Mouse (Mus musculus): ENCODE measurements around the gene Map3k21. TPM values are rescaled to one million over a fixed set of nuclear protein-coding genes. Genes with fewer than 3 reads are reported as not detected.

Map3k21 gene
- polyA plus RNA-seq, 1 experiment, result 0.24 TPM

DNA sequence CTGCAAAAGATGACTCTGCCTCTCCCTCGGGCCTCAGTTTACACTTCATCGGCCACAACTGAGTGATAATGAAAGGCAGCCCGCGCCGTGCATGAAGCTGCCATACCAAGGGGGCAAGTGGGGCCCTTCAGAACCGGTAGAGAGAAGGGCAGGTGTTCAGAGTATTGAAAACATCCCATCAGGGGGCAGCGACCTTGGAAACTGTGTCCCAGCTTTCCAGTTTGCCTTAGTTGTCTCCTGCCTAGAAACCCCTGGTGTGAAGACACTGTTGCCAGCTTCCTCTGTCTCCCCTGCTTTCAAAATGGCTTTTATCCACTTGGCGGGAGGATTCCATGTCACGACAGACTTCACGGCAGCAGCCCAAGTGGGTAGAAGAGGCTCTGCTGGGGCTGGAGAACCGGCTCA is 53.6 kb downstream of the Map3k21 start:
- Histone ChIP-seq H3K9ac (ENCODE audit: low read depth, poor library complexity, severe bottlenecking) (peak overlapping the region; percentile 31; the same call in 1 of the 2 replicates), H3K36me3 (ENCODE audit: control insufficient read depth, insufficient read depth, low read length, poor library complexity, severe bottlenecking) (no peaks in the 10 kb centered on the region), H3K4me3 (ENCODE audit: low read depth, low read length) (peak overlapping the region; percentile 35; the same call in 1 of the 2 replicates), H3K27me3 (ENCODE audit: control insufficient read depth, insufficient read depth, low read length, poor library complexity, severe bottlenecking) (0 out of 2 replicates have a peak, but pooled peaks cover 1% of the 10 kb centered on the region), H3K9me3 (replicated peaks; ENCODE audit: control insufficient read depth, insufficient read depth, low read length, poor library complexity, severe bottlenecking) (peaks cover 3% of the 10 kb centered on the region; the same call in 1 of the 2 replicates), H3K4me1 (ENCODE audit: control insufficient read depth, insufficient read depth, low read length) (no peaks in the 10 kb centered on the region), H3K27ac (ENCODE audit: insufficient read depth, low read length) (peak overlapping the region; percentile 15; the same call in 1 of the 2 replicates)
- TF ChIP-seq EP300 (IDR thresholded peaks at IDR 0.05; ENCODE audit: insufficient read depth, low read depth, low read length), result no peak
- no peak for TF ChIP-seq POLR2A (IDR thresholded peaks at IDR 0.05; ENCODE audit: insufficient read depth, low read length)
- no peak for TF ChIP-seq CTCF (IDR thresholded peaks at IDR 0.05; ENCODE audit: low read depth, low read length)

- H3K9me3 ChIP-seq (replicated peaks; ENCODE audit: control insufficient read depth, insufficient read depth, low read length, poor library complexity, severe bottlenecking), result no peaks in the 10 kb centered on the region
- no peak overlapping the region for H3K4me3 ChIP-seq (ENCODE audit: low read depth, low read length)
- H3K36me3 ChIP-seq (ENCODE audit: control insufficient read depth, insufficient read depth, low read length, poor library complexity, severe bottlenecking), result no peaks in the 10 kb centered on the region
- H3K27ac ChIP-seq (ENCODE audit: insufficient read depth, low read length), result no peak overlapping the region
- TF ChIP-seq EP300 (IDR thresholded peaks at IDR 0.05; ENCODE audit: insufficient read depth, low read depth, low read length), result no peak
- TF ChIP-seq CTCF (IDR thresholded peaks at IDR 0.05; ENCODE audit: low read depth, low read length), result no peak
- no peak for TF ChIP-seq POLR2A (IDR thresholded peaks at IDR 0.05; ENCODE audit: insufficient read depth, low read length)
- H3K9ac ChIP-seq (ENCODE audit: low read depth, poor library complexity, severe bottlenecking), result no peak overlapping the region
- H3K27me3 ChIP-seq (ENCODE audit: control insufficient read depth, insufficient read depth, low read length, poor library complexity, severe bottlenecking), result no peaks in the 10 kb centered on the region
- H3K4me1 ChIP-seq (ENCODE audit: control insufficient read depth, insufficient read depth, low read length), result peaks cover 3% of the 10 kb centered on the region
Measured at GRCm38 (mm10) chr8:125971336-125971735, 61.1 kb downstream of the Map3k21 start.

DNA sequence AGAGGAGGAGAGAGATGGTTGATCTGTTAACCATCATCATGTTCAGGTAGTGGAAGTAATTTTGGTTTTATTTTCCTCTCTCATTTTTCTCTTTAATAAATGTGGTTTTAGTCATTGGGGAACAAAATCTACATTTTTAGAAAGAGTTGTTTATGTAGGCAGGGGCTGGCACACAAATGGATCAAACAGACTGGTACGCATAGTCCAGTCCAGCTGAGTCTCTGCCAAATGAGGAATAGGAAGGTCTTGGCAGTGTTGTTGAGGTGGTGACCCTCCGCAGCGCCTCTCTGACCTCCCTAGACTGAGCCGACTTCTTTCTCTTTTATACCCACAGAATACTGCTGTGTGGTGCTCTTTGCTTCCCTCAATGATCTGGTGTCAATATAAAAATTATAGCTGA is 65.7 kb downstream of the Map3k21 start:
- H3K27me3 ChIP-seq (ENCODE audit: control insufficient read depth, insufficient read depth, low read length, poor library complexity, severe bottlenecking), result no peaks in the 10 kb centered on the region
- TF ChIP-seq POLR2A (IDR thresholded peaks at IDR 0.05; ENCODE audit: insufficient read depth, low read length) (no peak), EP300 (IDR thresholded peaks at IDR 0.05; ENCODE audit: insufficient read depth, low read depth, low read length) (no peak), CTCF (IDR thresholded peaks at IDR 0.05; ENCODE audit: low read depth, low read length) (no peak)
- no peak overlapping the region for H3K27ac ChIP-seq (ENCODE audit: insufficient read depth, low read length)
- H3K9ac ChIP-seq (ENCODE audit: low read depth, poor library complexity, severe bottlenecking), result no peak overlapping the region
- no peaks in the 10 kb centered on the region for H3K9me3 ChIP-seq (replicated peaks; ENCODE audit: control insufficient read depth, insufficient read depth, low read length, poor library complexity, severe bottlenecking)
- no peaks in the 10 kb centered on the region for H3K36me3 ChIP-seq (ENCODE audit: control insufficient read depth, insufficient read depth, low read length, poor library complexity, severe bottlenecking)
- H3K4me1 ChIP-seq (ENCODE audit: control insufficient read depth, insufficient read depth, low read length), result peaks cover 3% of the 10 kb centered on the region
- no peak overlapping the region for H3K4me3 ChIP-seq (ENCODE audit: low read depth, low read length)

GRCm38 (mm10) chr8:125980826-125981225 is 70.6 kb downstream of the Map3k21 start:
- no peaks in the 10 kb centered on the region for H3K4me1 ChIP-seq (ENCODE audit: control insufficient read depth, insufficient read depth, low read length)
- H3K4me3 ChIP-seq (ENCODE audit: low read depth, low read length), result no peak overlapping the region
- H3K9me3 ChIP-seq (replicated peaks; ENCODE audit: control insufficient read depth, insufficient read depth, low read length, poor library complexity, severe bottlenecking), result no peaks in the 10 kb centered on the region; the same call in 1 of the 2 replicates
- H3K9ac ChIP-seq (ENCODE audit: low read depth, poor library complexity, severe bottlenecking), result no peak overlapping the region
- no peak overlapping the region for H3K27ac ChIP-seq (ENCODE audit: insufficient read depth, low read length)
- H3K36me3 ChIP-seq (ENCODE audit: control insufficient read depth, insufficient read depth, low read length, poor library complexity, severe bottlenecking), result no peaks in the 10 kb centered on the region
- H3K27me3 ChIP-seq (ENCODE audit: control insufficient read depth, insufficient read depth, low read length, poor library complexity, severe bottlenecking), result no peaks in the 10 kb centered on the region; the same call in 1 of the 2 replicates
- TF ChIP-seq CTCF (IDR thresholded peaks at IDR 0.05; ENCODE audit: low read depth, low read length), result no peak

GRCm38 (mm10) chr8:125983515-125983914 is 73.3 kb downstream of the Map3k21 start:
- H3K4me1 ChIP-seq (ENCODE audit: control insufficient read depth, insufficient read depth, low read length), result no peaks in the 10 kb centered on the region
- no peaks in the 10 kb centered on the region; the same call in 1 of the 2 replicates for H3K9me3 ChIP-seq (replicated peaks; ENCODE audit: control insufficient read depth, insufficient read depth, low read length, poor library complexity, severe bottlenecking)
- H3K4me3 ChIP-seq (ENCODE audit: low read depth, low read length), result no peak overlapping the region
- H3K27me3 ChIP-seq (ENCODE audit: control insufficient read depth, insufficient read depth, low read length, poor library complexity, severe bottlenecking), result no peaks in the 10 kb centered on the region; the same call in 1 of the 2 replicates
- no peak overlapping the region for H3K9ac ChIP-seq (ENCODE audit: low read depth, poor library complexity, severe bottlenecking)
- H3K27ac ChIP-seq (ENCODE audit: insufficient read depth, low read length), result no peak overlapping the region
- no peak for TF ChIP-seq EP300 (IDR thresholded peaks at IDR 0.05; ENCODE audit: insufficient read depth, low read depth, low read length)
- TF ChIP-seq CTCF (IDR thresholded peaks at IDR 0.05; ENCODE audit: low read depth, low read length), result no peak
- no peak for TF ChIP-seq POLR2A (IDR thresholded peaks at IDR 0.05; ENCODE audit: insufficient read depth, low read length)
- no peaks in the 10 kb centered on the region for H3K36me3 ChIP-seq (ENCODE audit: control insufficient read depth, insufficient read depth, low read length, poor library complexity, severe bottlenecking)

- Histone ChIP-seq H3K36me3 (ENCODE audit: control insufficient read depth, insufficient read depth, low read length, poor library complexity, severe bottlenecking) (no peaks in the 10 kb centered on the region), H3K4me1 (ENCODE audit: control insufficient read depth, insufficient read depth, low read length) (no peaks in the 10 kb centered on the region), H3K4me3 (ENCODE audit: low read depth, low read length) (no peak overlapping the region), H3K9me3 (replicated peaks; ENCODE audit: control insufficient read depth, insufficient read depth, low read length, poor library complexity, severe bottlenecking) (no peaks in the 10 kb centered on the region; the same call in 1 of the 2 replicates), H3K27ac (ENCODE audit: insufficient read depth, low read length) (no peak overlapping the region), H3K9ac (ENCODE audit: low read depth, poor library complexity, severe bottlenecking) (no peak overlapping the region), H3K27me3 (ENCODE audit: control insufficient read depth, insufficient read depth, low read length, poor library complexity, severe bottlenecking) (no peaks in the 10 kb centered on the region; the same call in 1 of the 2 replicates)
- TF ChIP-seq POLR2A (IDR thresholded peaks at IDR 0.05; ENCODE audit: insufficient read depth, low read length), result no peak
- TF ChIP-seq EP300 (IDR thresholded peaks at IDR 0.05; ENCODE audit: insufficient read depth, low read depth, low read length), result no peak
- no peak for TF ChIP-seq CTCF (IDR thresholded peaks at IDR 0.05; ENCODE audit: low read depth, low read length)
Measured at GRCm38 (mm10) chr8:125984140-125984539, 73.9 kb downstream of the Map3k21 start.

Measured in ES-Bruce4 (cell line).